Mouse (Mus musculus): Measurements from ENCODE around the gene Gm21887.
"Not testable (repeated sequence)": the region's sequence is repeated elsewhere in the genome, so short reads cannot be mapped to it uniquely, and the experiment has no call there.

GRCm38 (mm10) chrX:170019954-170020689 is 10.7 kb downstream of the Gm21887 start:
- peak; percentile 60; the same call in 1 of the 2 replicates for TF ChIP-seq CTCF (IDR thresholded peaks at IDR 0.05; ENCODE audit: extremely low read depth, insufficient read length, insufficient replicate concordance, low read depth, low read length)
- not testable (repeated sequence) for TF ChIP-seq POLR2A (IDR thresholded peaks at IDR 0.05; ENCODE audit: low read depth, low read length)
